Mouse (Mus musculus): Measurements from ENCODE around the gene Cobll1.

The Cobll1 gene

DNA sequence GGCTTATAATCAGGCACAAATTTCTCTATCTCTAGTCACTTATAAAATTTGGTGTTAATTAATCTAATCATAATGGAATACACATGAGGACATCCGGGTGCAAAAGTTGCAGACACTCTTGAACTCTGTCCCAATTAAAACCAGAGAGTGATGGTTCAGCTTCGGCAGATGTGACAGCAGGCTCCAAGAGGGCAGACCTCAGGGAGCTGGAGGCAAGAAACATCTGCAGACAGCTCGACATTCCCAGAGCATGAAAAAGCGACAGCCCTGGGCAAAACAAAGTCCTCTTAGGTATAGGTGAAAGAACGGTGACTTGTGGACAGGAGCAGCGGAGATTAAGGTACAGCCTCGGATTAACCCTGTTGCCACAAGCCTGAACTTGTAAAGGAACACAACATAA lies 35.5 kb downstream of the Cobll1 start:
- in situ Hi-C loops (cut with MboI; ENCODE audit: unreplicated experiment in 2 of 2), result no loop called here

DNA sequence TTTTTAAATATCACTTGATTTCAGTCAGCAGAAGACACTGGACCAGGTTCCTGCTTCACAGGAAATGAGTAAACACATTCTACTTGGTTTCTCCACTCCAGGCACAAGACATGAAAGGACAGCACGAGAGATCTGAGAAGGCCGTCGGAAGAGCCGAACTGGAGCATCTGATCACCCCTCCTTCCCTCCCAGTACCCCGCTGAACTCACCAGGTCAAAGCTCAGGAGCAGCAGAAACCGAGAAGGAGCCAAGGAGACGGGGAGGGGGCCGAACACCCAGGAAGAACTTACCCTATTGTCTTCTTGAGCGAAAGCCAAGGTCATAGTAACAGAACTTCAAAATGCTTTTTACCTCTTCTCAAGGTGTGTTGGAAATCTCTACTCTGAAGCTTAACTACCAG lies 39.5 kb downstream of the Cobll1 start:
- in situ Hi-C loops (cut with MboI; ENCODE audit: unreplicated experiment in 2 of 2), result loop anchor here in 1 of 2 experiments (5.0 kb wide), 1 partner anchor 33 kb away; no protein-coding TSS in a partner anchor

DNA sequence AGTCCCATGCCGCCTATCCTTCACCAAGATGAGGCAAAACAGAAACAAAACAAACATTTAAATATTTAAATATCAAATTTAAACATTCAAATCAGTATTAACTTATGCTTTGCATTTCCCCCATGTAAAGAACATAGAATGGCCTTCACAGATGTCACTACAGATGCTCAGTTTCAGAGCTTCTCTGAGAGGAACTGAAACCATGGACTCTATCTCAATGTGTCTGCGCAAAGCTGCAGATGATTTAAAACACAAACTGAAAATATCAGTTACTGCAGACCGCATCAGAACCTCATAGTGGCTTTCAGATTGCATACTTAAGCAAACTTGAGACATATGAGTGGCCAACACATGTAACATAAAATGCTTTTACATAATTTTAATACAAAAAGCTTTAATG lies 40.6 kb downstream of the Cobll1 start:
- in situ Hi-C loops (cut with MboI; ENCODE audit: unreplicated experiment in 2 of 2), result loop anchor here in 1 of 2 experiments (5.0 kb wide), 1 partner anchor 34 kb away; no protein-coding TSS in a partner anchor

DNA sequence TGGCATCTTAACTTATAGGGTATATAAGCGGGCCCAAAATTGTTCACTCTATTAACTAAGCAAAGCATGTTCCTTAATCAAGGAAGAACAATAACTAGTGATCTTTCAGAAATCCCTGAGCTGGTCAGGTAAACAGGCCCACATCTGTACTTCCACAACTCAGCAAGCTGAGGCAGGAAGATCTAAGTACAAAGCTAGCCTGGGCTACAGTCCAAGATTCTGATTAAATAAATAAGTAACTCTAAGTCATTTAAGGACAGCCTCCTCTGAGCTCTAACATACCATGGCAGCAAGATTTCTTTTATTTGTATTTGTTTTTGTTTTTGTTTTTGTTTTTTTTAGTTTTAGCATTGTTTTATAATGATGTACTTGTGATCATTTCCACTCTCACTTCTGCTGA lies 42.2 kb downstream of the Cobll1 start:
- in situ Hi-C loops (cut with MboI; ENCODE audit: unreplicated experiment in 2 of 2), result loop anchor here in 1 of 2 experiments (5.0 kb wide), 1 partner anchor 35 kb away; no protein-coding TSS in a partner anchor

DNA sequence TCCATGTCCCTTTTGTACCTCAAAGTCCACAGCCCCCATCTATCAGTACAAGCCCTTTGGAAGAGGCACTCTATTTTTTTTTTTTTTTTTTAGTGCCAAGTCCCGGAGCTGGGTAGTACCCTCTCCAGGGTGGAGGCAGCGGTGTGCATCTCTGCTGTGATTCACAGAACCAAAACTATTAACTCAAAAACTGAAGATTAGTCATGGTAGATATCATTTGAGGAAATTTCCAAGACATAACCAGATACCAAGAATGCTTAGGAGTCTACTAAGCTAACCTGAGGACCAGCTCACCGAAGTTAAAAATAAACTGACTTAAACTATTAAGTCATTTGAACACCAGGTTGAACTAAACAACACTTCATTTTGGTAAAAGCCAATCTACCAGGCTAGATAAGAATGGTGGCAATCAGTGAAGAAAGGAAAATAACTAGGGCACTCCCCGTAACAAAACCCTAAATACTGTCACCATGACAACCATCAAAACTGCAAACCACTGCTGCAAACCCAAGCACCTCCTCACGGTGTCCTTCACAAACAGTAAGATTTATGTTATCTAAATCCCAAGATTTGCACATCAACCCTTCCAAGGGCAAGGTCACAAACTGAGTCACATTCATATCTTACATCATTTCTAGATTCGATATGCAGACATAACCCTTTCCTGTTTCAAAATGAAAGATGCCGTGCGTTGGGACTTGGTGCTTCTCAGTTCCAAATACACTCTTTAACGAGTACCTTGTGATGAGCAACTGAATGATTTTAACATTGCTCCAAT lies 43.8 kb downstream of the Cobll1 start:
- in situ Hi-C loops (cut with MboI; ENCODE audit: unreplicated experiment in 2 of 2), result loop anchor here in 1 of 2 experiments (5.0 kb wide), 1 partner anchor 37 kb away; no protein-coding TSS in a partner anchor

DNA sequence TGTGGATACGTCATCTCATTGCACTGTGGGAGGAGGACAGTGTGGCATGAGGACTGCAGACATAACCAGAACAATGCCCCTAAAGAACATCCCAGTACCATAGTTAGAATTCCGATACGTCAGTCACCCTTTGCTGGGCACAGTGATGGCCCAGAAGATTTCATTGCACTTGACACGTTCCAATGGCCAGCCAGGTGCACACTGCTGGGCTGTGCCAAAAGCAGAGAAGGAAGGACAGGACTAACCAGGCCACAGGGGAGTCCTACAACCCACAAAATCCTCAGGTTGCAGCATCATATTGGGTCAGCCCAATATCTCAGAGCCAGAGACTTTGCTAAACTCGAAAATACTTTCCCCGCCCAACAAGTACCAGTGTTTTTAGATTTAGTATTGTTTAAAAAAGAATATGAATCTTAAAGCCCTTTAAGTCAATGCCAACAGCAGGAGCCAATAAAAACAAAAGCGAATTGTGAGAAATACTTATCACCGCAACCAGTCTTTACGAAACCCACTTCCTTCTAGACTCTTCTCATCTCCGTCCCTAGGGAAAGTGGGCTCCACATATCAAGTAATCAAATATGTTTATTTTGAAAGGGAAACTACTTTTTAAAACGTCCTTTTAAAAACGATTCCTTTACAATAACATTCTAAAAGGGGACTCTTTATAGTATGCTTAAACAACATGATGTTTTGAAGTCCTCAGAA lies 46.0 kb downstream of the Cobll1 start:
- in situ Hi-C loops (cut with MboI; ENCODE audit: unreplicated experiment in 2 of 2), result no loop called here

DNA sequence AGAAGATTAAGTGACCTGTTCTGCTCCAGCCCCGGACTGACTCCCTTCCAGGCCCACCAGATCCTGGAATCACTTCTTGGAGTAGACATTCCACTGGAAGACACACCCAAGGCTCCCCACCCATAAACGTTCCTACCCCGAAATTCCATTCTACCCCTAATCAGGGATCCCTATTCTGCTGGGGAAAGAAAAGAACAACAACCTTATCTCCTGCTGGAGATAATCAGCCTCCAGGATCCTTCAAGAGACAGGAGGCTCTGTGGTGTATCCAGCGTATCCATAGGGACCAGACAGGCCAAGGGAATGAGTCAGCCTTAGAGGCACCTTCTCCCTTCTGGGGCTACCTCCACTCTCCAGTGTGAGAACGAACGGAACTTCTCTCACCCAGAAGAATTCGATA lies 47.8 kb downstream of the Cobll1 start:
- in situ Hi-C loops (cut with MboI; ENCODE audit: unreplicated experiment in 2 of 2), result no loop called here

DNA sequence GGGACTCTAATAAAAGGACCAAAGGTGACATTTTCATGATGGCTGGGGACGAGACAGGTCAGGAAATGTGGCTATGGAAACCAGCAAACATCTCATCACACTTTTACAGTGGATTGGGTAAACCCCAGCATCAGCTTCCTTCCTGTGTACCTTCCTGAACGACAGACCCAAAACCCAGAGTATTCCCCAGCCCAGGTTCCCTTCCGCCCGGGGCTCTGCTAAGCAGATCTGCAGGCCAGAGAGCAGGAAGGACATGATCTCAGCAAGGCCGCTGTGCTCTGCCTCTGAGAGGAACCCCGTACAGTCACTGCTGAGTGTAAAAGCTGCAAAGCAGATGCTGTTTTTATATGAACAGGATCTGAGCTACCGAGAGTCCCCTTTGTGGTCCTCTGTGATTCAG lies 49.9 kb downstream of the Cobll1 start:
- in situ Hi-C loops (cut with MboI; ENCODE audit: unreplicated experiment in 2 of 2), result no loop called here

DNA sequence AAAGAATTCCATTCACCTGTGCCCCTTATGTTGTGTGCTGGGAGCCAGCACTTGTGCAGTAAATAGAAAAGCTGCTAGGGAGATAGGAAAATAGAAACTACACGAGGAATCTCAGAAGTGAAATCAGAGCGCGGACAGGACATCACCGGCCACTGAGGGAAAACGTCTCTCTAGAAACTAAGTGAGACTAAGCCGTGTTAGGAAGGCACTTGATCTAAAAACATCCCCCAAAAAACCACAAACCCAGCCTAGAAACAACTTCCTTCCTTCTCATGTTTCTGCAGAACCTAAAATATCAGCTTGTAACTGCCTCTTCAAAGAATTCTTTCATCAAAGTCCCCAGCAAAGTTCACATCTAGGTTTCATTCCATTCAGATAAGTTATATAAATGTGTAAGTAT lies 50.6 kb downstream of the Cobll1 start:
- in situ Hi-C loops (cut with MboI; ENCODE audit: unreplicated experiment in 2 of 2), result no loop called here

DNA sequence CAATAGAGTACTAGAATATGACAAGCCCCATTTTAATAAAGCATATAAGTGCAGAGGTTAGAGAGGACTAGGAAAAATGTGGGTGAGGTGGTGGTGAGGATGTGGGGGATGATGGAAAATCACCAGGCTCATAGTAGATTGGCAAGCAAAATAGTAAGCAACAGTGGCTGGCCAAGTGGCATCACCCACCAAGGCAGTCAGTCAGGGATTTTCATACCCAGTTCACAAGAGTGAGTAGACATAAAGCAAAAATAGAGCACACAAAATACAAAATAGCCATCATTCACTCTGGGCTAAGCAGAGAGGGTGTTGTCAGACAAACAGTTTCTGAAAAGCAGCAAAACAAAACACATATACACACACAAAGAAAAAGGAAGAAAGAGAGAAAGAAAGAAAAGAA lies 51.6 kb downstream of the Cobll1 start:
- in situ Hi-C loops (cut with MboI; ENCODE audit: unreplicated experiment in 2 of 2), result no loop called here

DNA sequence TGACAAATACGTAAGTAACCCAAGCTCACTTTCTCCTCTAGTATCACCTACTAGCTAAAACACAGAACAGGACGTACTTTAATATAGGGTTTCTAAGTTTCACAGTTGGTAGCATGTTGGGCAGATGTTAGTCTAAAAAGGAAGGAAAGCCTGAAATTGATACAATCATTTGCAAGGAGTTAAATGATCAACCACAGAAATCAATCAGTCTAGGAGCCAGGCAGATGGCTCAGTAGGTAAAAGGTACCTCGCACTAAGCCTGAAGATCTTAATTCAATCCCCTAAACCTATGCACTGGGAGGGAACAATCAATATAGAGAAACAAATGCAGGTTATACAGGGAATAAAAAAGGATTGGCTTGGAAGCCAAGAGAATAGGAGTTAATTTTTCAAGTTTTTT lies 52.0 kb downstream of the Cobll1 start:
- in situ Hi-C loops (cut with MboI; ENCODE audit: unreplicated experiment in 2 of 2), result no loop called here

DNA sequence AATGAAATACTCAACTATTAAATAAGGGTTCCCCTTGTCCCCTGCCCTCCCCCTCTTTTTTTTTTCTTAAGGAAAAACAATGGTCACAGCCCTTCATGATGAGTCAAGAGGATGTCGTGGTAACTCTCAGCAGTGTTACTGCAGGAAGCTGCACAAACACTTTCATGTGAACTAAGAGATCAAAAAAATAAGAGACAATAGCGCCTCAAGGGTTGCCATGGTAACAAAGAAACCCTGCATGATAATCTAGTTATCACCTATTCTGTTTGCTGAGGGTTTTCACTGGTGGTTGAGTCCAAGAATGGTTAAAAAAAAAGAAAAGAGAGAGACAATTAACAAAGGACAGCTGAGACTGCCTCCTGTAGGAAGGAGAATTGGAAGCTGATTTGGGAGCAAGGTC lies 56.5 kb downstream of the Cobll1 start:
- in situ Hi-C loops (cut with MboI; ENCODE audit: unreplicated experiment in 2 of 2), result no loop called here

DNA sequence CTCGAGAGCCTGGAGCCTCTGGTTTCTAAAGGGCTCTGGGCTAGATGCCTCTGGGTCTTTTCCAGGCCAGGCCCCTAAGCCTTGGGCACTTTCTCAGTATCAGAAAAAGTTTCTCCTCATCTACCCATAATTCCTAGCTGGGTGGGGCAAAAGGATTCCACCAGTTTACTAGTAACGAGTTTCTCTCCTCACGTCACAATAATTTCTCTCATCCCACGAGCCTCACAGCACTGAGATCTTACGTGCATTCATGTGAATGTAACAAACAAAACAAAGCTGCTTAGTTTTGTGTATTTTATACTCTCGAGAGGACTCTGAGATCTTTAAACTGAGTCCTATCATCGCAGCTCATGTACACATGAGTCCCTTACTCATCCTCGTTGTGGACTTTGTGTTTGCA lies 57.5 kb downstream of the Cobll1 start:
- in situ Hi-C loops (cut with MboI; ENCODE audit: unreplicated experiment in 2 of 2), result no loop called here

DNA sequence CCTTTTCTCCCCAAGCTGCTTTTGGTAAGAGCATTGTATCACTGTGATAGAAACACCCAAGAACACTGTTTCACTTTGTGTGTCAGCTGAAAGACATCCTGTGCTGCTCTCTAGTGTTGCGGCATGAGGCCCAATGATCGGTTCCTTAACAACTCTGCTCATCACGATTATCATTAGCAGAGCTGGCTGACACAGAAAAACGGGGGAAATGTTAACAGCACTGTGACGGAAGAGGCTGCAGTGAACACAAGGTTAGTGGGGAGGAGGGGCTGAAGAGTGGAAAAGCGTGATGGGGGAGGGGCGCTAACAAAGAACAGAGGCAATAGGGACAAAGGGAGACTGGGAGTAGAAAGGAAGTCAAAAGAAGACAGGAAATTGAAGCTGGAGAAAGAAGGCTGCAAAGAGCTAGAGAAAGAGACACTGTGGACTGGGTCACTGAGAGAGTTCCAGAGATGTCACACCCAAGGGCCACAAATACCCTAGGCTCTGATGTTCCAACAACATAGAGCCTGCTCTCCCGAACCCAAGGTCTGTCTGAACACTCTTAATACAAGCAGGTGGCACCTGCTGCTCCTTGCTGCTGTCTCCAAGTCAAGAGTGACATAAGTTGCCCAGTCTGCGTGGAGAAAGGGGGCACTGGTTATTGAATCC lies 58.0 kb downstream of the Cobll1 start:
- in situ Hi-C loops (cut with MboI; ENCODE audit: unreplicated experiment in 2 of 2), result no loop called here

DNA sequence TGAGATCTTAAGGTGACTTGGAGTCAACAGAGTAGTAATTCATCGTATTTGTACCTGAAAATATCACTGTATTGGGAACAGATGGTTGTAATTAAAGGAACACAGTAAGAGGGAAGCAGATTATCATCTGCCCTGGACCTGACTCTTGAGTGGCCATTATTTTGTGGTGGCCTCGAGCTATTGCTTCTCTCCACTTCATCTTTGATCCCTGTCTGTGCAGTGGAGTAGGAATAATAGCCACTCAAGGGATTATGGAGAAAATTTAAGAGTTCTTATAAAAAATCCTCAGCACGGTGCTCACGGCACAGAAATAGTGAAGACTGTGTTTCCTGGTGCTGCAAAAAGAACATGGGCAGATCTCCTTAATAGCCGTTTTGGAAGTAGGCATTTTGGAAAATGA lies 63.6 kb downstream of the Cobll1 start:
- in situ Hi-C loops (cut with MboI; ENCODE audit: unreplicated experiment in 2 of 2), result no loop called here

DNA sequence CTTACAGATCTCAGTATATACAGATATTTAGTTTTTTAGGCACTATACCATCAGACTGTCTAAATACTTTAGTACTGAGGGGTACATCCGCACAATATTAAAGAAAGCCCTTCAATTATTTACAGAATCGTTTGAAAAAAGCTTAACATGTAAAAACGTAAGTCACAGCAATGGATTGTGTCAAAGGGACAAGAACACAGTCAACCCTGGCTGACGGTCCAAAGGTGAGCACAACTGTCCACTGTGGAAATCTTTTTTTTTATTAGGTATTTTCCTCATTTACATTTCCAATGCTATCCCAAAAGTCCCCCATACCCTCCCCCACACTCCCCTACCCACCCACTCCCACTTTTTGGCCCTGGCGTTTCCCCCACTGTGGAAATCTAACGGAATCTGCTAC lies 67.1 kb downstream of the Cobll1 start:
- in situ Hi-C loops (cut with MboI; ENCODE audit: unreplicated experiment in 2 of 2), result no loop called here

DNA sequence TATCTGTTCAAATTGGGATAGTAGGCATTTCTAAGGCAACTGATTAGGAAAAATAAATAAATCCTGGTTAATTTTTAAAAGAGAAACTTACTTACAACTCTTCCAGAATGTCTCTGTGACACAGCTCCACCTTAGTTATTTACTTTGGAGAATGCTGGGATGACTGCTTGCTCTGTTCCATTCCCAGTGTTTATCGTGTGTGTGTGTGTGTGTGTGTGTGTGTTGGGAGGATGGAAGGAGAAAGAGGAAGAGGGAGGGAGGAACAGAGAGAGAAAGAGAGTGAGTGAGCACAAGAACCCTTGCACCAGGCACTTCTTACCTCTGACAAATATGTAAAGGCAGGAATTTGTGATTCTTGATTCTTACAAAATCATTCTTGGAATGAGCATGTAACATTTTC lies 67.7 kb downstream of the Cobll1 start:
- in situ Hi-C loops (cut with MboI; ENCODE audit: unreplicated experiment in 2 of 2), result no loop called here

DNA sequence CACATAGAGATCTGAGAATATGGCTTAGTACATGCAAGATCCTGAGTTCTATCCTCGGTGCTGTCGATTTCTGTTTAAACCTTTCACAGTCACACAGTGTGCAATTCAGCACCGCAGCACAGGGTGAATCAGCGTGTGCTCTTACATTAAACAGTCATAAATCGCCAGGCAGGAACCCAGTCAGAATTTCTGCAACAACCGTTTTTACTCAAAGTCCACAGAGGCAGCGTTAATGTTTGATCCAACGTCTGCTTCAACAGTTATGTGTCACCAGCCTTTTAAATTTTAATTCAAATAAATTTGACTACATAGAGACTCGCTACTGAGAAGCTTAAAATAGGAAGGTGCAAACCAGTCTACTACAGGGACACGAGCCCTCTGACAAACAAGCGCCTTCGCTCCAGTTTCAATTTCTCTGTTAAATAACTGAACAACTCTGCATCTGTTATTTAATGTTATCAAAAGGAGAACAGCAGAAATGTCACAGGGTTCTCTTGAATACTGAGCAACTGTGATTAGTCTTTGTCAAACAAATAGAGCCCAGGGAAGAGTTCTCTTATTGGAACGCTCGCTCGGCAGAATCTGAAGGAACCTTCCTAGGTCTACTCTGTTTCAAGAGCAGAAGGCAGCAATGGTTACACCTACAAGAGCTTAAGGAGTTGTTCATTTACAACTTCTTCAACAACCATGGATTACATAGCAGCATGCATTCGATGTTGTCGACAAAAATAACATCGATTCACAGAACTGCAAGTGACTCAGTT lies 68.3 kb downstream of the Cobll1 start:
- in situ Hi-C loops (cut with MboI; ENCODE audit: unreplicated experiment in 2 of 2), result no loop called here

DNA sequence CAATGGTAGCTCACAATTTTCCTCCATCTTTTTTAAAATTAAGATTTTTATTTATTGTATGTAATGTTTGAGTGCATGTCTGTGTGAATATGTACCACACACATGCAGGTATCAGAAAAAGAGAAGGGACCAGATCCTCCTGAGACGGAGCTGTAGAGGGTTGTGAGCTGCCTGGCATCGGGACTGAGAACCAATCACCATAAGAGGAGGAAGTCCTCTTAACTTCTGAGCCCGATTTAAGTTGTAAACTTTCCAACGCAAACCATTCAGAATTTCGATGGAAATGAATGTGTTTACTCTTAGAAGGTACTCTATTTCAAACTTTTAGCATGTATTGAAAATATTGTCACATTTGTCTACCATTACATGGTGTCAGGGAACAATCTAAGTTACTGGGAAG lies 68.9 kb downstream of the Cobll1 start:
- in situ Hi-C loops (cut with MboI; ENCODE audit: unreplicated experiment in 2 of 2), result no loop called here

DNA sequence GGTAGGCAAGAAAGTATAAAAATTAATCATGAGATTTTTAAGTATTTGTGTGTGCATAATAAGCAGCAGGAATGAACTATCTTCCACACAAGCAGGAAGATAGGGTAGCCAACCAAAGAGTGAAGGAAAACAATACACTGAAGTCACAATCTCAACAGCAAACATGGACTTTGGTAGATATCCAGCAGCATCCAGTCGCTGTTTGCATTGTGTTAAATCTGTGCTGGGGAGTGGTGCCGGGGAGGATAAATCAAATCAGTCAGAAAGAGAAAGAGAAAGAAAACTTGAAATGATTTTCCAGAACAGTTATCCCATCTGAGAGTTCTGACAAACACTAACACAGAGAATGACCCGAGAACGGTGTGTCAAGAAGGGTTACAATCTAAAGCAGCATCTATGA lies 75.2 kb downstream of the Cobll1 start:
- in situ Hi-C loops (cut with MboI; ENCODE audit: unreplicated experiment in 2 of 2), result no loop called here

DNA sequence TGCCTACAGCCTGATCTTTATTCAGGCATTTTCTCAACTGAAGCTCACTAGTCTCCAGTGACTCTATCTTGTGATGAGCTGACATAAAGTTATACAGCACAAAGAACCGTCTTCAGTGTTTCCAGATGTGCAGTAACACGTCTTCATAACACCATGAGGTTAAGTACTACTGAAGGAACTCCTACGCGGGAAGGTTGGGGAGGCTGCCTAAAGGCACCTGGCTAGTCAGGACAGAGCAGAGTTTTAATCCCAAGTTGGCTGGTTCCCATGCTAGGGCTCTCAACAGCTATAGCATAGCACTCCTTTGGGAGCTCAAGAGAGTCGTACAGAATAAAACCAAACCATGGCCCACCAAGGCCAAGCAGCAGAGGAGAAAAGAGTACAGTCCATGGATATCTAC lies 76.6 kb downstream of the Cobll1 start:
- in situ Hi-C loops (cut with MboI; ENCODE audit: unreplicated experiment in 2 of 2), result no loop called here
